Mouse (Mus musculus): ENCODE data around the gene Rab40c.

GRCm38 (mm10) chr17:25836397-25837075 lies 83.0 kb downstream of the Rab40c start:
- TF ChIP-seq CTCF (conservative IDR thresholded peaks at IDR 0.05; ENCODE audit: insufficient read depth, insufficient read length, low read depth, low read length) (no peak), POLR2A (IDR thresholded peaks at IDR 0.05; ENCODE audit: low read depth, low read length) (peak; percentile 18)
